Mouse (Mus musculus): ENCODE data around the gene Pold3. TPM values are rescaled to one million over a fixed set of nuclear protein-coding genes. Genes with fewer than 3 reads are reported as not detected.

Gene Pold3
- polyA plus RNA-seq, 1 experiment from 2014 or later = 21.8 TPM

DNA sequence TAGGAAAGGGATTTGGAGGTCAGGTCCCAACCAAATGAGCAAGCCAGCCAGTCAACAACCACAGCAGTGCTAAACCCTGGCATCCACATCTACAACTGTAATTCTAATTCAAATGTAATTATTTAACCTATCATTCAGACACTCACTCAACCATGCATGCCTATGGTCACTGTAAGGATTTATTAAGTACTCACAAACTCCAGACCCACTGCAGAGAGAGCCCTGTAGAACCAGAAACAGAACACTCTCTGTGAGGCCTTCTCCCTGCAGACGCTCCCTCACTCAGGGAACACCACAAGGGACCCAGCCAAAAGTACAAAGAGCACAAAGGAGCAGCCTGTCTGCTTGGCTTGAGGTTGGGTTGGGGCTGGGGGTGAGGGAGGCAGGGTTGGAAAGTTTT, 11.0 kb upstream of the Pold3 start:
- TF ChIP-seq CTCF (IDR thresholded peaks at IDR 0.05; ENCODE audit: low read depth) (no peak), EP300 (IDR thresholded peaks at IDR 0.05; ENCODE audit: low read depth) (no peak)
- Histone ChIP-seq H3K27me3 (ENCODE audit: insufficient read depth, low read length) (no peaks in the 10 kb centered on the region), H3K9ac (replicated peaks) (no peak overlapping the region), H3K27ac (ENCODE audit: low read depth) (no peak overlapping the region), H3K4me3 (ENCODE audit: low read depth, low read length) (no peak overlapping the region), H3K9me3 (ENCODE audit: low read length) (no peaks in the 10 kb centered on the region), H3K4me2 (ENCODE audit: low read depth, low read length) (no peak overlapping the region), H3K4me1 (ENCODE audit: insufficient read depth) (no peaks in the 10 kb centered on the region), H3K36me3 (replicated peaks; ENCODE audit: insufficient read depth, low read length) (no peaks in the 10 kb centered on the region)
- DNase-seq (no peak), ATAC-seq (no peak)
- 76% methylated on average over 1 of the region's 1 CpGs for WGBS (ENCODE audit: insufficient replicate concordance)

DNA sequence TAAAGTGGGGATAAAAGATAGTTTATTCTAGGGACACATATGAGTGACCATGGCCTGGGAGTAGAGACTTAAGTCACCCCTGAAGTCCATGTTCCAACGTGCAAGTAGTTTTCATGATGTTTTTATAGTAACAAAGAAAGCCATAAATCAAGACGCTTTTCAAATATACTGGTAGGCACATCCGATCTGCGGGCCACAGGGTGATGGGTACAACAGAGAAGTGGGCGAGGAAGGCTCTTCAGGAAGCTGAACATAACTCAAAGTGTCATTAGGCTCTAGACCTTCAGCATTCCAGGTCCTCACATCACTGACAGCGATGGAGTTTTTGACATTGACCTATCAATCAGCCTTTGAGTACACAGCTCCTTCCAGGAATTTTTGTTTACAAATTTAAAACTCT, 9.2 kb upstream of the Pold3 start:
- Histone ChIP-seq H3K27me3 (ENCODE audit: insufficient read depth, low read length) (no peaks in the 10 kb centered on the region), H3K27ac (ENCODE audit: low read depth) (no peak overlapping the region), H3K4me2 (ENCODE audit: low read depth, low read length) (no peak overlapping the region), H3K4me3 (ENCODE audit: low read depth, low read length) (no peak overlapping the region), H3K36me3 (replicated peaks; ENCODE audit: insufficient read depth, low read length) (no peaks in the 10 kb centered on the region), H3K4me1 (ENCODE audit: insufficient read depth) (no peaks in the 10 kb centered on the region), H3K9me3 (ENCODE audit: low read length) (no peaks in the 10 kb centered on the region), H3K9ac (replicated peaks) (no peak overlapping the region)
- TF ChIP-seq CTCF (IDR thresholded peaks at IDR 0.05; ENCODE audit: low read depth) (no peak), EP300 (IDR thresholded peaks at IDR 0.05; ENCODE audit: low read depth) (no peak)
- DNase-seq (no peak), ATAC-seq (no peak)
- 25% methylated on average over 6 of the region's 6 CpGs for WGBS (ENCODE audit: insufficient replicate concordance)

- Histone ChIP-seq H3K9ac (replicated peaks) (no peak overlapping the region), H3K4me3 (ENCODE audit: low read depth, low read length) (no peak overlapping the region), H3K36me3 (replicated peaks; ENCODE audit: insufficient read depth, low read length) (no peaks in the 10 kb centered on the region), H3K4me1 (ENCODE audit: insufficient read depth) (no peaks in the 10 kb centered on the region), H3K27ac (ENCODE audit: low read depth) (no peak overlapping the region), H3K4me2 (ENCODE audit: low read depth, low read length) (no peak overlapping the region), H3K27me3 (ENCODE audit: insufficient read depth, low read length) (no peaks in the 10 kb centered on the region), H3K9me3 (ENCODE audit: low read length) (no peaks in the 10 kb centered on the region)
- 55% methylated on average over 7 of the region's 7 CpGs for WGBS (ENCODE audit: insufficient replicate concordance)
- TF ChIP-seq EP300 (IDR thresholded peaks at IDR 0.05; ENCODE audit: low read depth) (no peak), CTCF (IDR thresholded peaks at IDR 0.05; ENCODE audit: low read depth) (no peak)
- no peak for DNase-seq
- no peak for ATAC-seq
Observed at GRCm38 (mm10) chr7:100128262-100129041, 7.1 kb upstream of the Pold3 start.

DNA sequence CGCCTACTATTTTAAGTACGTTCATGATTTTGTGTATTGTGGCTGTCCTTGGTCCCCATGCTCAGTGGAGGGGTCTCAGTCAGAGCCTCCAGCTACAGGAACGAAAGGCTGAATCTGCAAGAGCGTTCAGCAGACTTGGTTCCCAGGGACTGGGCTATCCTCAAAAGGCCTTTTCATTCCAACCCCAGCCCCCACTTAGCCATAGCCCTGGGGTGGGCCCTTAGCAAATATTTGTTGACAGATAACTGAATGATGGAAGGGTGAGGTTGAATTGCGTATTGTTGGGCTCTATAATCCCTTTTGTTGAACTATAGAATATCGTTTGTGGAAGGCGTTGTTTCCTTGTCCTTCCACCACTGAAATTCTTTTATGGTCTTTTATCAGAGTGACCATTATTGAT, 5.1 kb upstream of the Pold3 start:
- ATAC-seq (no peak), DNase-seq (no peak)
- WGBS (ENCODE audit: insufficient replicate concordance) = 75% methylated on average over 7 of the region's 7 CpGs
- Histone ChIP-seq H3K27me3 (ENCODE audit: insufficient read depth, low read length) (no peaks in the 10 kb centered on the region), H3K27ac (ENCODE audit: low read depth) (no peak overlapping the region), H3K9ac (replicated peaks) (no peak overlapping the region), H3K36me3 (replicated peaks; ENCODE audit: insufficient read depth, low read length) (no peaks in the 10 kb centered on the region; the same call in 1 of the 2 replicates), H3K9me3 (ENCODE audit: low read length) (no peaks in the 10 kb centered on the region), H3K4me1 (ENCODE audit: insufficient read depth) (no peaks in the 10 kb centered on the region), H3K4me3 (ENCODE audit: low read depth, low read length) (no peak overlapping the region), H3K4me2 (ENCODE audit: low read depth, low read length) (no peak overlapping the region)
- TF ChIP-seq CTCF (IDR thresholded peaks at IDR 0.05; ENCODE audit: low read depth) (no peak), EP300 (IDR thresholded peaks at IDR 0.05; ENCODE audit: low read depth) (no peak)

GRCm38 (mm10) chr7:100125166-100125565, 3.8 kb upstream of the Pold3 start:
- no peaks in the 10 kb centered on the region for H3K27me3 ChIP-seq (ENCODE audit: insufficient read depth, low read length)
- DNase-seq (no peak), ATAC-seq (no peak)
- H3K4me3 ChIP-seq (ENCODE audit: low read depth, low read length) = no peak overlapping the region
- 73% methylated on average over 4 of the region's 4 CpGs for WGBS (ENCODE audit: insufficient replicate concordance)
- no peaks in the 10 kb centered on the region for H3K4me1 ChIP-seq (ENCODE audit: insufficient read depth)
- no peak overlapping the region for H3K27ac ChIP-seq (ENCODE audit: low read depth)
- H3K36me3 ChIP-seq (replicated peaks; ENCODE audit: insufficient read depth, low read length) = no peaks in the 10 kb centered on the region; the same call in 1 of the 2 replicates
- no peak overlapping the region for H3K9ac ChIP-seq (replicated peaks)
- no peaks in the 10 kb centered on the region for H3K9me3 ChIP-seq (ENCODE audit: low read length)
- TF ChIP-seq EP300 (IDR thresholded peaks at IDR 0.05; ENCODE audit: low read depth) = no peak
- no peak for TF ChIP-seq CTCF (IDR thresholded peaks at IDR 0.05; ENCODE audit: low read depth)
- no peak overlapping the region for H3K4me2 ChIP-seq (ENCODE audit: low read depth, low read length)

GRCm38 (mm10) chr7:100124211-100124610, 2.8 kb upstream of the Pold3 start:
- ATAC-seq (no peak), DNase-seq (peak; percentile 71)
- H3K27me3 ChIP-seq (ENCODE audit: insufficient read depth, low read length) = no peaks in the 10 kb centered on the region
- H3K4me3 ChIP-seq (ENCODE audit: low read depth, low read length) = no peak overlapping the region
- H3K27ac ChIP-seq (ENCODE audit: low read depth) = no peak overlapping the region
- peaks cover 5% of the 10 kb centered on the region; the same call in 1 of the 2 replicates for H3K4me1 ChIP-seq (ENCODE audit: insufficient read depth)
- TF ChIP-seq EP300 (IDR thresholded peaks at IDR 0.05; ENCODE audit: low read depth) = no peak
- peak; percentile 76 for TF ChIP-seq CTCF (IDR thresholded peaks at IDR 0.05; ENCODE audit: low read depth)
- no peak overlapping the region for H3K4me2 ChIP-seq (ENCODE audit: low read depth, low read length)
- 74% methylated on average over 2 of the region's 2 CpGs for WGBS (ENCODE audit: insufficient replicate concordance)
- H3K9me3 ChIP-seq (ENCODE audit: low read length) = no peaks in the 10 kb centered on the region
- no peak overlapping the region for H3K9ac ChIP-seq (replicated peaks)
- H3K36me3 ChIP-seq (replicated peaks; ENCODE audit: insufficient read depth, low read length) = peaks cover under 1% of the 10 kb centered on the region; the same call in 1 of the 2 replicates

Measured in liver, postnatal 0 days (tissue).